Mouse (Mus musculus): ENCODE data around the gene Cdk14. TPM values are rescaled to one million over a fixed set of nuclear protein-coding genes. Genes with fewer than 3 reads are reported as not detected.

Cdk14 gene
- polyA plus RNA-seq, 1 experiment from 2014 or later, result 35.8 TPM

GRCm38 (mm10) chr5:5056102-5056883 lies 363.8 kb downstream of the Cdk14 start:
- Histone ChIP-seq H3K4me1 (replicated peaks) (peaks cover 24% of the 10 kb centered on the region), H3K36me3 (no peaks in the 10 kb centered on the region), H3K9ac (no peak overlapping the region), H3K9me3 (no peaks in the 10 kb centered on the region), H3K27ac (peak overlapping the region; percentile 56), H3K4me2 (no peak overlapping the region), H3K27me3 (no peaks in the 10 kb centered on the region), H3K4me3 (no peak overlapping the region)
- ATAC-seq (ENCODE audit: low FRiP score), result no peak; the same call in 1 of the 2 replicates
- 52% methylated on average over 4 of the region's 4 CpGs for WGBS

GRCm38 (mm10) chr5:5055494-5055893 lies 364.6 kb downstream of the Cdk14 start:
- Histone ChIP-seq H3K4me3 (no peak overlapping the region), H3K27ac (no peak overlapping the region), H3K9me3 (no peaks in the 10 kb centered on the region), H3K4me2 (no peak overlapping the region), H3K9ac (no peak overlapping the region), H3K36me3 (no peaks in the 10 kb centered on the region), H3K27me3 (no peaks in the 10 kb centered on the region), H3K4me1 (replicated peaks) (peaks cover 24% of the 10 kb centered on the region)
- ATAC-seq (ENCODE audit: low FRiP score), result no peak
- WGBS, result 18% methylated on average over 1 of the region's 1 CpGs

GRCm38 (mm10) chr5:5054270-5054669 lies 365.8 kb downstream of the Cdk14 start:
- WGBS, result 27% methylated on average over 1 of the region's 1 CpGs
- no peaks in the 10 kb centered on the region for H3K9me3 ChIP-seq
- H3K4me2 ChIP-seq, result no peak overlapping the region
- peaks cover 24% of the 10 kb centered on the region for H3K4me1 ChIP-seq (replicated peaks)
- no peak overlapping the region for H3K27ac ChIP-seq
- no peaks in the 10 kb centered on the region for H3K36me3 ChIP-seq
- ATAC-seq (ENCODE audit: low FRiP score), result no peak
- no peaks in the 10 kb centered on the region for H3K27me3 ChIP-seq
- H3K9ac ChIP-seq, result no peak overlapping the region
- no peak overlapping the region for H3K4me3 ChIP-seq

- no peaks in the 10 kb centered on the region for H3K36me3 ChIP-seq
- no peak for ATAC-seq (ENCODE audit: low FRiP score)
- H3K27me3 ChIP-seq, result no peaks in the 10 kb centered on the region
- H3K9ac ChIP-seq, result no peak overlapping the region
- no peaks in the 10 kb centered on the region for H3K9me3 ChIP-seq
- WGBS, result 82% methylated on average over 5 of the region's 5 CpGs
- no peak overlapping the region for H3K4me2 ChIP-seq
- H3K4me1 ChIP-seq (replicated peaks), result peaks cover 14% of the 10 kb centered on the region
- H3K4me3 ChIP-seq, result no peak overlapping the region
- no peak overlapping the region for H3K27ac ChIP-seq
These were observed 375.8 kb downstream of the Cdk14 start for GRCm38 (mm10) chr5:5044326-5044725.

- peaks cover 14% of the 10 kb centered on the region for H3K4me1 ChIP-seq (replicated peaks)
- WGBS, result 88% methylated on average over 1 of the region's 1 CpGs
- H3K9me3 ChIP-seq, result no peaks in the 10 kb centered on the region
- H3K4me2 ChIP-seq, result no peak overlapping the region
- H3K36me3 ChIP-seq, result no peaks in the 10 kb centered on the region
- no peak overlapping the region for H3K27ac ChIP-seq
- H3K27me3 ChIP-seq, result no peaks in the 10 kb centered on the region
- no peak overlapping the region for H3K4me3 ChIP-seq
- no peak for ATAC-seq (ENCODE audit: low FRiP score)
- H3K9ac ChIP-seq, result no peak overlapping the region
These were observed 377.4 kb downstream of the Cdk14 start for GRCm38 (mm10) chr5:5042735-5043134.

GRCm38 (mm10) chr5:5041480-5041879 lies 378.6 kb downstream of the Cdk14 start:
- Histone ChIP-seq H3K4me1 (replicated peaks) (peaks cover 14% of the 10 kb centered on the region), H3K4me3 (no peak overlapping the region), H3K27me3 (no peaks in the 10 kb centered on the region), H3K9me3 (no peaks in the 10 kb centered on the region), H3K36me3 (no peaks in the 10 kb centered on the region), H3K4me2 (no peak overlapping the region), H3K9ac (no peak overlapping the region), H3K27ac (no peak overlapping the region)
- peak; percentile 74 for ATAC-seq (ENCODE audit: low FRiP score)
- 51% methylated on average over 4 of the region's 4 CpGs for WGBS

GRCm38 (mm10) chr5:5039700-5040284 lies 380.3 kb downstream of the Cdk14 start:
- no peak overlapping the region for H3K27ac ChIP-seq
- 34% methylated on average over 4 of the region's 4 CpGs for WGBS
- no peaks in the 10 kb centered on the region for H3K36me3 ChIP-seq
- no peak overlapping the region for H3K4me2 ChIP-seq
- peaks cover 14% of the 10 kb centered on the region for H3K4me1 ChIP-seq (replicated peaks)
- H3K9me3 ChIP-seq, result no peaks in the 10 kb centered on the region
- no peak overlapping the region for H3K9ac ChIP-seq
- no peak for ATAC-seq (ENCODE audit: low FRiP score)
- H3K27me3 ChIP-seq, result no peaks in the 10 kb centered on the region
- H3K4me3 ChIP-seq, result no peak overlapping the region

GRCm38 (mm10) chr5:5033445-5033844 lies 386.7 kb downstream of the Cdk14 start:
- no peak overlapping the region for H3K9ac ChIP-seq
- no peak overlapping the region for H3K4me3 ChIP-seq
- H3K27me3 ChIP-seq, result no peaks in the 10 kb centered on the region
- H3K9me3 ChIP-seq, result no peaks in the 10 kb centered on the region
- H3K27ac ChIP-seq, result peak overlapping the region; percentile 74
- 51% methylated on average over 5 of the region's 5 CpGs for WGBS
- no peak overlapping the region for H3K4me2 ChIP-seq
- H3K4me1 ChIP-seq (replicated peaks), result peaks cover 19% of the 10 kb centered on the region
- peak; percentile 33; the same call in 1 of the 2 replicates for ATAC-seq (ENCODE audit: low FRiP score)
- no peaks in the 10 kb centered on the region for H3K36me3 ChIP-seq

GRCm38 (mm10) chr5:5032847-5033246 lies 387.3 kb downstream of the Cdk14 start:
- Histone ChIP-seq H3K36me3 (no peaks in the 10 kb centered on the region), H3K27me3 (no peaks in the 10 kb centered on the region), H3K4me2 (no peak overlapping the region), H3K4me1 (replicated peaks) (peaks cover 19% of the 10 kb centered on the region), H3K27ac (peak overlapping the region; percentile 74), H3K9me3 (no peaks in the 10 kb centered on the region), H3K9ac (no peak overlapping the region), H3K4me3 (no peak overlapping the region)
- WGBS, result 41% methylated on average over 6 of the region's 6 CpGs
- ATAC-seq (ENCODE audit: low FRiP score), result peak; percentile 77

- 71% methylated on average over 11 of the region's 11 CpGs for WGBS
- Histone ChIP-seq H3K36me3 (no peaks in the 10 kb centered on the region), H3K4me2 (no peak overlapping the region), H3K4me3 (no peak overlapping the region), H3K9ac (no peak overlapping the region), H3K27me3 (no peaks in the 10 kb centered on the region), H3K9me3 (no peaks in the 10 kb centered on the region), H3K4me1 (replicated peaks) (peaks cover 19% of the 10 kb centered on the region), H3K27ac (peak overlapping the region; percentile 74)
- peak; percentile 23; the same call in 1 of the 2 replicates for ATAC-seq (ENCODE audit: low FRiP score)
These were observed 387.7 kb downstream of the Cdk14 start for GRCm38 (mm10) chr5:5032446-5032845.

GRCm38 (mm10) chr5:5030431-5030830 lies 389.7 kb downstream of the Cdk14 start:
- 83% methylated on average over 2 of the region's 2 CpGs for WGBS
- H3K36me3 ChIP-seq, result no peaks in the 10 kb centered on the region
- no peak overlapping the region for H3K4me2 ChIP-seq
- no peaks in the 10 kb centered on the region for H3K9me3 ChIP-seq
- H3K4me3 ChIP-seq, result no peak overlapping the region
- no peak overlapping the region for H3K9ac ChIP-seq
- no peak for ATAC-seq (ENCODE audit: low FRiP score)
- H3K4me1 ChIP-seq (replicated peaks), result peaks cover 19% of the 10 kb centered on the region
- no peak overlapping the region for H3K27ac ChIP-seq
- H3K27me3 ChIP-seq, result no peaks in the 10 kb centered on the region

- H3K4me3 ChIP-seq, result no peak overlapping the region
- H3K9ac ChIP-seq, result no peak overlapping the region
- H3K27me3 ChIP-seq, result no peaks in the 10 kb centered on the region
- peaks cover 12% of the 10 kb centered on the region for H3K4me1 ChIP-seq (replicated peaks)
- no peak for ATAC-seq (ENCODE audit: low FRiP score)
- 77% methylated on average over 3 of the region's 3 CpGs for whole genome bisulfite sequencing
- H3K4me2 ChIP-seq, result no peak overlapping the region
- no peaks in the 10 kb centered on the region for H3K9me3 ChIP-seq
- no peak overlapping the region for H3K27ac ChIP-seq
- H3K36me3 ChIP-seq, result no peaks in the 10 kb centered on the region
These were observed 401.2 kb downstream of the Cdk14 start for GRCm38 (mm10) chr5:5018959-5019358.

GRCm38 (mm10) chr5:5018242-5018641 lies 401.9 kb downstream of the Cdk14 start:
- WGBS, result 97% methylated on average over 2 of the region's 2 CpGs
- Histone ChIP-seq H3K9ac (no peak overlapping the region), H3K4me2 (no peak overlapping the region), H3K27me3 (no peaks in the 10 kb centered on the region), H3K9me3 (no peaks in the 10 kb centered on the region), H3K36me3 (no peaks in the 10 kb centered on the region), H3K4me3 (no peak overlapping the region), H3K27ac (no peak overlapping the region), H3K4me1 (replicated peaks) (peaks cover 12% of the 10 kb centered on the region)
- no peak for ATAC-seq (ENCODE audit: low FRiP score)

Measured in hindbrain, embryonic 13.5 days (tissue).